Mouse (Mus musculus): ENCODE results near the gene Ube3c.

DNA sequence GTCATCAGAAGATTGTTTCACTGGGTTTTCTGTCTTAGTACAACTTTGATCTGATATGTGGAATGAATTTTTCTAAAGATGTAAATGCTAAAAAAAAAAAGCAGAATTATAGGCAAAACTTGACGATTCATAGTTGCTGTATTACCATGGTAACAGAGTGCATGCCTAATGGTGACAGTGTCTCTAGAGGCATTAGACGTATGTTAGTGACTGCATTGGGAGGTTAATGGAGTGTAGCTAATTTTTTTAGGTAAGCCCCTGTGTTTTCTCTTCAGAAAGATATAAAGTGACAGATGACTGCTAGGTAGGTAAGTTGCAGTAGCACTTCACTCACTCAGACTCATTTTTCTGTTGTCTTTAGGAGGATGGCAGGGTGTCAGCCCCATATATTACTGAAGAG lies 37.5 kb downstream of the Ube3c start:
- TF ChIP-seq CTCF (IDR thresholded peaks at IDR 0.05; ENCODE audit: low read depth) = no peak
- TF ChIP-seq EP300 (IDR thresholded peaks at IDR 0.05; ENCODE audit: low read depth) = no peak
